Mouse (Mus musculus) stomach, postnatal 0 days (tissue): ENCODE measurements around the gene Pafah1b1.

Experiments
- CTCF ChIP-seq: IDR thresholded peaks from 2 replicates; pipeline ENCODE4 v1.5.1; 2016; ENCODE audit warnings: antibody characterized with exemption, low read depth, mild to moderate bottlenecking, moderate library complexity
- EP300 ChIP-seq: optimal IDR thresholded peaks from 2 replicates; pipeline ENCODE3; 2016; ENCODE audit warnings: antibody characterized with exemption

DNA sequence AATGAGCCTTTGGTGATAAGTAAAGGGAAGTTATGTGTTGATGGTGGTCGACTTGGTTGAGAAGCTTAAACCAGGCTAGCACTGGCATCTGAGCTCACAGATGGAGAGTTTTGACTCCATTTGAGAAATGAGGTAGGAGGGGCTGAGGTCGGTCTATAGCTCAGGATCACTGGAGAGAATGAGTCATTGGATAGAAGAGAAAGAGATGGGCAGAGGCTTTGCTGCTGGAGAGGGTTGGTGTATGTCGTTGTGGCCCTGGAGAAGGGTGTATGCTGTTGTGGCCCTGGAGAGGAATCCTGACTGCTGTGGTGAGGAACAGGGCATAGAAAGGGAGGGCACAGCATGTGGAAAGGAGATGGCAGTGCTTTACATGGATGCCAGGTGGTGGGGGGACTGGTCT lies 68.5 kb downstream of the Pafah1b1 start:
- TF ChIP-seq CTCF (no peak), EP300 (no peak)
